Mouse (Mus musculus): Measurements from ENCODE around the gene Itpripl2.

Itpripl2 gene

GRCm38 (mm10) chr7:118491431-118492147 is at the start of gene Itpripl2:
Itpripl2 (minus strand) TSS chr7:118491975.
- peak; percentile 38 to 59 for DNase-seq (ENCODE audit: low read depth in 1 of 2, low spot score in 2 of 2)

- DNase-seq (ENCODE audit: low read depth in 1 of 2, low spot score in 2 of 2) = no peak
Observed at GRCm38 (mm10) chr7:118535076-118535475, 43.3 kb upstream of the Itpripl2 start.

- DNase-seq (ENCODE audit: low read depth in 1 of 2, low spot score in 2 of 2) = no peak
Observed at GRCm38 (mm10) chr7:118534326-118534725, 42.6 kb upstream of the Itpripl2 start.

GRCm38 (mm10) chr7:118533178-118533578 is 41.4 kb upstream of the Itpripl2 start, which contains the start of gene Coq7:
Coq7 (minus strand) TSS chr7:118533356.
- peak; percentile 86 to 90 for DNase-seq (ENCODE audit: low read depth in 1 of 2, low spot score in 2 of 2)

GRCm38 (mm10) chr7:118532519-118533177 is 40.9 kb upstream of the Itpripl2 start:
- DNase-seq (ENCODE audit: low read depth in 1 of 2, low spot score in 2 of 2) = peak; percentile 85 to 95

- no peak for DNase-seq (ENCODE audit: low read depth in 1 of 2, low spot score in 2 of 2)
Observed at GRCm38 (mm10) chr7:118526967-118527366, 35.2 kb upstream of the Itpripl2 start.

DNA sequence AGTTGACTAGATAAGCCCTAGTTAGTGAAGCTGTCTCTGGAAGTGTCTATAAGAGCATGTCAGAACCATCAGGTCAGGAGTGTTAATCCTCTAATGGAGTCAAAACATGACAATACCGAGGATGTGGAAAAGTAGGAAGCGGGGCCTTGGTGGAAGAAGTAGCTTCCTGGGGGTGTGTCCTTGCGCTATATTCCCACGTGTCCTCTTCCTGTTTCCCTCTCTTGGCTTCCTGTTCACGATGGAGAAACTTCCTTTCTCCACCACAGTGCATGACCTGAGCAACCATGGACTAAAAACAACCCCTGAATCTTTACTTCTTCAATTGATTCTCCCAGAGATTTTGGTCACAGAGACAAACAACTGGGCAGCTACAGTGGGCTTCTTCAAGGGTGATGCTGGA is 30.3 kb upstream of the Itpripl2 start:
- DNase-seq (ENCODE audit: low read depth in 1 of 2, low spot score in 2 of 2) = no peak

DNA sequence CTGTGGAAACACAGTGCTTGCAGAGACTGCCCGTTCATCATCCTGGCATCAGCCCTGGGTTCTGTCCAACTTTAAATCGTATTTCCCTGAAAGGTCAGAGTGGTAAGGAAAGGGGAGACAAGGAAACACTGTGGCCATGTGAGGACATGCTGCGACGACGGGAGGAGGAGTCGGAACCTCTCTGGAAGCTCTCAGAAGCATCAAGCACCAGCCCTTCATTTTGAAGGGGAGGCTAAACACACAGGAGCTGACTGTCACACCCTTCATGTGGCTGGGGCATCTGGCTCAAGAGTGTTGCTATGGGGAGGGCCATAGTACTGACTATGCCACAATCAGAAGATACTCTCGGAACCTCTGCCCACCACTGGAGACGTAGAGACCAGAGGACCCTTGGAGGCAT is 27.9 kb upstream of the Itpripl2 start:
- DNase-seq (ENCODE audit: low read depth in 1 of 2, low spot score in 2 of 2) = no peak

DNA sequence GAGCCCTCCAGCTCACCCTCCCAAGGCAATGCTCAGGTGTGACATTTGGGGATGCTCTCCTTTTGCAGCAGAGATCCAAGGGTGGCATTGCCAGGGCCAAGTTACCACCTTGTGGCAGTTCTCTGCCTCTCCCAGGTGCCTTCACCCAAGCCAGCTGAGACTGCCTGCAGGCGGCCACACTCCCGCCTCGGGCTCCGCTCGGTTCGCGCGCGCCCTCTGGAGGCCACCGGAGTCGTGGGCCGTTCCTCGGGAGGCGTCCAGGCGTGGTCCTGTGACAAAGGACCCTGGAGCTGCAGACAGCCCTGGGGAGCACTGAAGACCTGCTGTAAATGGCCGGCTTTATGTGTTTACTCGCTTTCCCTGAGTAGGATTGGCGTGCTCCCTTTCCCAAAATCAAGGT is 26.9 kb upstream of the Itpripl2 start:
- DNase-seq (ENCODE audit: low read depth in 1 of 2, low spot score in 2 of 2) = peak; percentile 19 to 56

GRCm38 (mm10) chr7:118517819-118518218 is 26.0 kb upstream of the Itpripl2 start:
- no peak for DNase-seq (ENCODE audit: low read depth in 1 of 2, low spot score in 2 of 2)

- DNase-seq (ENCODE audit: low read depth in 1 of 2, low spot score in 2 of 2) = no peak
Observed at GRCm38 (mm10) chr7:118508556-118508955, 16.8 kb upstream of the Itpripl2 start.

DNA sequence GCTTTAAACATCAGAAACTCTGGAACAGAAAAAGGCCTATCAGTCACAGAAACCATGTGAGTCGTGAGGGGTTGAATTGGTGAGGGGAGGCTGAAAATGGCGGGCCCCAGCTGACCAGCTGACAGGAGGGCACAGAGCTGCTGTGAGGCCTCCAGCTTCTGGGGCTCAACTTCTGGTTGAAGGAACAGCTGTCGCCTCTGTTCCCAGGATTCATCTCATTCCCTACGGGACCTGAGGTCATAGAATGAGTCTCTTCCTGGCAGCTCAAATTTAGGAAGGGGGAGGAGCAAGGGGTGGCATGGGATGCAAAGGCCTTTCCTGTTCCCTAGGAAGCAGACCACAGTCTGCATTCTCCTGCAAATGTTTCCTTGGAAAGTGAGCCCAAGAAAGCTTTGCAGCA is 12.1 kb upstream of the Itpripl2 start:
- DNase-seq (ENCODE audit: low read depth in 1 of 2, low spot score in 2 of 2) = no peak

- DNase-seq (ENCODE audit: low read depth in 1 of 2, low spot score in 2 of 2) = no peak
Observed at GRCm38 (mm10) chr7:118502333-118502732, 10.6 kb upstream of the Itpripl2 start.

GRCm38 (mm10) chr7:118499784-118500435 is 8.1 kb upstream of the Itpripl2 start:
- DNase-seq (ENCODE audit: low read depth in 1 of 2, low spot score in 2 of 2) = no peak

GRCm38 (mm10) chr7:118498984-118499783 is 7.4 kb upstream of the Itpripl2 start:
- no peak for DNase-seq (ENCODE audit: low read depth in 1 of 2, low spot score in 2 of 2)

GRCm38 (mm10) chr7:118494892-118495579 is 3.3 kb upstream of the Itpripl2 start:
- no peak for DNase-seq (ENCODE audit: low read depth in 1 of 2, low spot score in 2 of 2)

GRCm38 (mm10) chr7:118493892-118494291 is 2.1 kb upstream of the Itpripl2 start:
- no peak for DNase-seq (ENCODE audit: low read depth in 1 of 2, low spot score in 2 of 2)

DNA sequence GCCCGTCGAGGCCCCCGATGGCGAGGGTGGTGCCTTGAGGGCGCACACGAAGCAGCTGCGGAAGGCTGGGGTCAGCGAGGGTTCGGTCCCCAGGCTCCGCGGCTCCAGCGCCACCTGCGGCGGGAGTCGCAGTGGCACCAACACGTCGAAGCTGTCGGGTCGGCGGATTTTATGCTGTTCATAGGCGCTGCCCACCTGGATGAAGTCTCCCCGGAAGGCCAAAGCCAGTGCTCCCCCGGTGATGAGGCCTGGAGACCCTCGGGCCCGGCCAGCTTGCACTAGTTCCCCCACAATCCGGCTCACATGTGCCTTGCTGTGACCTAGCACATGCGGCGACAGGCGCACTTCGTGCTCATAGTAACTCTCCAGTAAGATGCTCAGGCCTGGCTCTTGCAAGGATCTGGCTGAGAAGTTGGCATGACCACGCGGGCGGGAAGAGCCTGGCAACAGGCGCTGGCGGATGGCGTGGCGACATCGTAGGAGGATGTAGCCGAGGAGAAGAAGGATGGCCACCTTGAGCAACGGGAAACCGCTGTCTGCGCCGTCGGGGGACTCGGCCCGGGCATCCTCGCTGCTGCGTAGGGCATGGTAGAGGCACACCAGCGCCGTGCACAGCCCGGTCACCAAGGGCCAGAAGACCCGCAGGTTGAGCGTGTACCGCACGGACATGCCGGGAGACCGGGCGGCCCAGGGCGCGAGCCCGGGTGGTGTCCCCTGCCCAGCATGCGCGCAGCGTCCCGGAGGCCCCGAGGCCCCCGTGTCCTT is 927 bp downstream of the Itpripl2 start:
- no peak for DNase-seq (ENCODE audit: low read depth in 1 of 2, low spot score in 2 of 2)

- no peak for DNase-seq (ENCODE audit: low read depth in 1 of 2, low spot score in 2 of 2)
Observed at GRCm38 (mm10) chr7:118489706-118490665, 1.8 kb downstream of the Itpripl2 start.
